Mouse (Mus musculus): ENCODE results near the gene Crybb1. TPM values are rescaled to one million over a fixed set of nuclear protein-coding genes. Genes with fewer than 3 reads are reported as not detected.
A peak's percentile ranks its signal among the peaks of the same experiment; 100 is the strongest.

The Crybb1 gene
- polyA plus RNA-seq, 1 experiment from 2014 or later, result 0.40 TPM

DNA sequence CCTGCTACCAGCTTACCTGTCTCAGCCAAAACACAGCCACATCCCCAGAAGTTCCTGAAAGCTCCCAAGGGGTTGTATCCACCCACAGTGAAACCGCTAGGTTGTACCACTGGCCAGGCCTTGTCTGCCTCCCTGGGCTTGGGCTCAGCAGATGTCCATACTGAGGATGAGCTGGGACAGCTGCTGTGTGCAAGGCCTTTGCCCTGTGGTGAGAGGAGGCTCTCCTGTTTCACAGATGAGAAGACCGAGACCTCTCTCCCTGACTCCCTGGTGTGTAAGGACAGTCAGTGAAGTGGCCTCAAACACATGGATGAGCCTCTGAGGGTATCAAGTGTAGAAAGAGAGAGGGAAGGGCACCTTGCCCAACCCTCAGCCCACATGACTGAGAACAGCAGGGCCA lies 32.0 kb downstream of the Crybb1 start:
- Histone ChIP-seq H3K9me3 (replicated peaks) (no peaks in the 10 kb centered on the region), H3K9ac (no peak overlapping the region), H3K36me3 (replicated peaks) (peaks cover 3% of the 10 kb centered on the region), H3K27me3 (no peaks in the 10 kb centered on the region), H3K4me2 (0 out of 2 replicates have a peak overlapping the region, but pooled peaks have one; percentile 25), H3K4me1 (replicated peaks) (peaks cover 95% of the 10 kb centered on the region), H3K4me3 (replicated peaks) (no peak overlapping the region), H3K27ac (replicated peaks) (peak overlapping the region; percentile 61)
- 56% methylated on average over 2 of the region's 2 CpGs for WGBS (ENCODE audit: insufficient replicate concordance)
- ATAC-seq (ENCODE audit: insufficient read depth), result no peak

DNA sequence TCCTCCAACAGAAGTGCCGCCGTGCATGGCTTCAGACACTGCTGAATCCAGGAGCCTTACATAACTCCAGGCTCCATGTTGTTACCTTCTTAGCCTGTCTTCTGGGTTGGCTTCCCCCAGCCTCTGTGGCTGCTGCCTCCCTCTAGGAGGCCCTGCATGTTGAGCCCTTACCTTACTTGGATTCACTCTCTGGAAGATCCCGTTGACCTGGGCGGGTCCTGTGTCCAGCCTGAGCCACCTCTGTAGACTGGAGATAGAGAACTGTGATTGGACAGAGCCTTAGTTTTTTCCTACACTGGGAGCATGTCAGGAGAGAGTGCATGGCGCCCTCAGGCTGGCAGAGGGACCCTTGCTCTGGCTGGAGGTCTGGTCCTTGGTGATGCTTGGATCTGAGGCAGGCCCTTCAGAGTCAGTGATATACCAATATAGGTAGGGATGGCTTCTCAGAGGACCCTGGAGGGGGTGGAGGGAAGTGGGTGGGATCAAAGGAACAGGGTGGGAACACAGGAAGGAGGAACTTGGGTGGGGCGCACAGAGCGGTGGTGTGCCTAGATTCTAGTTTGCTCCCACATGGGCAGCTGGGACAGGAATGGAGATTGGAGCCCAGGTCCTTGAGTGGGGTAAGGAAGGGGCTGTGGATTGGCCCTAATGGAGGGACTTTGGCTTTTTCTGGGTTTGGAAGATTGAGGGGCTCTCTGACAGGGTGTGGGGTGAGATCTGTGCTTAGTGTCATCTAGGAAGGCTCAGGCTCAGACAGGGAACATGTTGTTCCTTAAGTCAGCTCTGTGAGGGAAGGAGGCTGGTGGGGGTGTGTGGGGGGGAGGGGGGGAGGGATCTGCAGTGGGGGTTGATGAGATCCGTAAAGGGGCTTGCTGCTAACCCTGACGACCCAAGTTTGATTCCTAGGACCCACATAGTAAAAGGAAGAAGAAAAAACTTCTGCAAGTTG lies 32.9 kb downstream of the Crybb1 start:
- H3K27me3 ChIP-seq, result no peaks in the 10 kb centered on the region
- H3K27ac ChIP-seq (replicated peaks), result peak overlapping the region; percentile 61; the same call in 1 of the 2 replicates
- no peaks in the 10 kb centered on the region for H3K9me3 ChIP-seq (replicated peaks)
- no peak overlapping the region for H3K9ac ChIP-seq
- H3K36me3 ChIP-seq (replicated peaks), result peaks cover 3% of the 10 kb centered on the region
- H3K4me3 ChIP-seq (replicated peaks), result no peak overlapping the region
- no peak for ATAC-seq (ENCODE audit: insufficient read depth)
- peaks cover 95% of the 10 kb centered on the region for H3K4me1 ChIP-seq (replicated peaks)
- H3K4me2 ChIP-seq, result no peak overlapping the region
- 66% methylated on average over 9 of the region's 9 CpGs for WGBS (ENCODE audit: insufficient replicate concordance)

DNA sequence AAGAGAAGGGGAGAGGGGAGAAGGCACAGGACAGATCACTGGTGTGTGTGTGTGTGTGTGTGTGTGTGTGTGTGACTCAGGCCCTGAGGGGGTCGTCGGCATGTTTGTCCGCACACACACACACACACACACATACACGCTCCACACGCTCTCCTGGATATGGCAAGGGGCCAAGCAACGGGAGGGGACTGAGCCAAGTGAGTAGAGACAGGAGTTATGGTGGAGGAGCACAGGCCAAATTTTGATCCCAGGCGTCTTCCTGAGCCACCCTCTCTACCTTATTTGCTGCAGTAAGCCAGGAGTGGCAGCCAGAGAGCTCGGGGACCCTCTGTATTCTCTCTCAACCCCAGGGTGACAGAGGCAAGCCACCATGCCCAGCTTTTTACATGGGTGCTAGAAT lies 33.6 kb downstream of the Crybb1 start:
- peaks cover 3% of the 10 kb centered on the region for H3K36me3 ChIP-seq (replicated peaks)
- WGBS (ENCODE audit: insufficient replicate concordance), result 64% methylated on average over 8 of the region's 8 CpGs
- H3K4me2 ChIP-seq, result no peak overlapping the region
- H3K4me1 ChIP-seq (replicated peaks), result peaks cover 95% of the 10 kb centered on the region
- ATAC-seq (ENCODE audit: insufficient read depth), result no peak
- no peak overlapping the region for H3K27ac ChIP-seq (replicated peaks)
- no peak overlapping the region for H3K9ac ChIP-seq
- H3K4me3 ChIP-seq (replicated peaks), result no peak overlapping the region
- H3K9me3 ChIP-seq (replicated peaks), result no peaks in the 10 kb centered on the region
- no peaks in the 10 kb centered on the region for H3K27me3 ChIP-seq

DNA sequence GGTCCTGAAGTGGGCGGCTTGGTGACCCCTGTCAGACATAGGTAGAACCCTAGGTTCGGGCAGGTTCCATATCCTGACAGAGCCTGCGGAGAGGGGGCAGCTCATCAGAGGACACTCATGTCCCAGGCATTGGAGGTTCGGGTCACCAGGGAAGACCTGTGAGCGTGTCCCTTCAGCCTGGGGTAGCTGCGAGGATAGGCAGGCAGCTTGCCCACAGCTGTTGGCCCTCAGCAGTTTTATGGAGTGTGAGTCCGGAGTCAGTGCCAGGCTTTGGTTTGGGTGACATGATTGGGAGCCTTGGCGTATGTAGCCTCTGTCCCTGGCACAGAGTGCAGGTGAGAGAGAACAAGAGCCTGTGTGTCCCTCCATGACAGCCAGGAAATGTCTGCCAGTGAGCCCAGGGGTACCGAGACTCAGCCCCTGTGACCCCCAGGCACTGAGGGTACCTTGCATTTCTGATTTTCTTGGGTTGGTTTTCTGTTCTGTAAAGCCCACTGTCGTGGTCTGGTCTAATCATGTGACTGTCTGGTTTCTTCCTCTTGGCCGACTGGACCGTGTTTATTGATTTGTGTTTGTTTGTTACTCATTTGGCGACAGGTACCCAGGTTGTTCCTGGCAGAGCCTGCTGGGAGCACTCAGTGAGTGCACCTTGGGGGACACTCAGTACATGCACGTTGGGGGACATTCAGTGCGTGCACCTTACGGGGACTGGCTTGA lies 34.4 kb downstream of the Crybb1 start:
- Histone ChIP-seq H3K27me3 (no peaks in the 10 kb centered on the region), H3K36me3 (replicated peaks) (peaks cover 3% of the 10 kb centered on the region), H3K4me2 (no peak overlapping the region), H3K27ac (replicated peaks) (no peak overlapping the region), H3K4me3 (replicated peaks) (no peak overlapping the region), H3K9ac (no peak overlapping the region), H3K9me3 (replicated peaks) (no peaks in the 10 kb centered on the region), H3K4me1 (replicated peaks) (peaks cover 95% of the 10 kb centered on the region)
- 61% methylated on average over 16 of the region's 16 CpGs for WGBS (ENCODE audit: insufficient replicate concordance)
- ATAC-seq (ENCODE audit: insufficient read depth), result no peak

DNA sequence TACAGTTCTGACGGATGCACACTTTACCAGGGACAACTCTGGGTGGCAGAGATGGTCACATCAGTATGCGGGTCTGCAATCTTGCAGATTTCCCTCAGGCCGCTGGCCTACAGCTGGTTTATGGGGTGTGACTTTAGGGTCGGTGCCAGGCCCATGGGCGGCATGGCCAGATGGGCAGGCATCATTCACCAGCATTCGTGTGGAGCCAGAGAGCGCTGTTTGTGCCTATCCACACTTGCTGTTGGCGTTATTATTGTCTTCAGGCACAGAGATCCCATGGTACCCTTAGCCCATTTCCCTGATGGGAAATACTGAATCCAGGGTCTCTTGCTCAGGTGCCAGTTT lies 34.9 kb downstream of the Crybb1 start:
- peaks cover 95% of the 10 kb centered on the region for H3K4me1 ChIP-seq (replicated peaks)
- peaks cover 3% of the 10 kb centered on the region; the same call in 1 of the 2 replicates for H3K36me3 ChIP-seq (replicated peaks)
- no peak overlapping the region for H3K9ac ChIP-seq
- no peak overlapping the region for H3K4me3 ChIP-seq (replicated peaks)
- no peak overlapping the region for H3K4me2 ChIP-seq
- H3K27me3 ChIP-seq, result no peaks in the 10 kb centered on the region
- H3K27ac ChIP-seq (replicated peaks), result no peak overlapping the region
- WGBS (ENCODE audit: insufficient replicate concordance), result 77% methylated on average over 8 of the region's 8 CpGs
- H3K9me3 ChIP-seq (replicated peaks), result no peaks in the 10 kb centered on the region
- ATAC-seq (ENCODE audit: insufficient read depth), result no peak

DNA sequence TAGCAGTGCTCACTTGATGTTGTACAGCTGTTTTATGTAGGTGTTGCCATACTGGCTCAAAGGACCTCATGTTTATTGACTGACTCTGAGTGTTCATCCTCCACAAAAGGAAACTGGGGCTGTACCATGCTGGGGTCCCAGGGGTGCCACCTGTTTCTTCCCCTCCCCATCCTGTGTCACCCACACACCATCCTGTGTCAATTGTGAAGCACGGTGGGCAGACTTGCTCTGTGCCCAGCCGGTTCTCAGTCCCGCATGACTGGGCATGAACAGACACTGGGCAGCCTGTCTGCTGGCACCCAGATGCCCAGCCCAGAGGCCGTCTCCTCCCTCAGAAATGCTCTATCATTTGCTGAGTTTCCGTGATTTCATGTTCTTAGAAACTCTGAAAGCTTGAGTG lies 36.3 kb downstream of the Crybb1 start:
- Histone ChIP-seq H3K36me3 (replicated peaks) (no peaks in the 10 kb centered on the region), H3K9ac (no peak overlapping the region), H3K4me1 (replicated peaks) (peaks cover 96% of the 10 kb centered on the region), H3K4me3 (replicated peaks) (no peak overlapping the region), H3K9me3 (replicated peaks) (no peaks in the 10 kb centered on the region), H3K27me3 (no peaks in the 10 kb centered on the region), H3K27ac (replicated peaks) (no peak overlapping the region), H3K4me2 (no peak overlapping the region)
- WGBS (ENCODE audit: insufficient replicate concordance), result 74% methylated on average over 5 of the region's 5 CpGs
- ATAC-seq (ENCODE audit: insufficient read depth), result no peak

DNA sequence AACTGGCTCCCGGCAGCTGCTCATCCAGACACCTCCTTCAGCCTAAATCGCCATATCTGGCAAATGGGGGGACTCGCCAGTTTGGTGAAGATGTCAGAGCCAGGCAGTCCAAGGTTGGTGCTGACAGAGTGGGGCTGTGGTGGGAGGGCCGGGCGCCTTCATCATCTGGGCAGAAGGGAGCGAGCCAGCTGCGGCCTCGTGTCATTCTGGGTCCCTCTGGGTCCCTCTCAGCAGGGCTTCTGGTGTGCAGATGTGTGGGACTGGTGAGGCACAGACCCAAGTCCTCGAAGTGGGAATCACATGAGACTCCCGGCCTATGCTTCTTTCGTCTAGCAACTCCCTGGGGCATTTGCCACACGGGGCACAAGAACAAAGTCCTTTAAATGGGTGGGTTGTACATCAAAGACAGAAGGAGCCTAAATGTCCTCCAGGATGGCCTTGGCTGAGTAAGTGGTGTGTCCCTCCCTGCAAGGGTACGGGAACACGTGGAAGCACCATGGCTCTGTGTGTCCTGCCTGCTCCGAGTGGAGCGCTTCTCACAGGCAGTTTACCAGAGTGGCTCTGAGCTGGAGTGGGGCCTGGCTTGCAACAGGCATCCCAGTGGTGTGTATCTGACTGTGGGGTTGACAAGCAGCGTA lies 36.8 kb downstream of the Crybb1 start:
- Histone ChIP-seq H3K36me3 (replicated peaks) (no peaks in the 10 kb centered on the region), H3K9ac (no peak overlapping the region), H3K27me3 (no peaks in the 10 kb centered on the region), H3K4me2 (no peak overlapping the region), H3K27ac (replicated peaks) (no peak overlapping the region), H3K4me3 (replicated peaks) (no peak overlapping the region), H3K4me1 (replicated peaks) (peaks cover 96% of the 10 kb centered on the region), H3K9me3 (replicated peaks) (no peaks in the 10 kb centered on the region)
- no peak for ATAC-seq (ENCODE audit: insufficient read depth)
- 77% methylated on average over 17 of the region's 17 CpGs for WGBS (ENCODE audit: insufficient replicate concordance)

DNA sequence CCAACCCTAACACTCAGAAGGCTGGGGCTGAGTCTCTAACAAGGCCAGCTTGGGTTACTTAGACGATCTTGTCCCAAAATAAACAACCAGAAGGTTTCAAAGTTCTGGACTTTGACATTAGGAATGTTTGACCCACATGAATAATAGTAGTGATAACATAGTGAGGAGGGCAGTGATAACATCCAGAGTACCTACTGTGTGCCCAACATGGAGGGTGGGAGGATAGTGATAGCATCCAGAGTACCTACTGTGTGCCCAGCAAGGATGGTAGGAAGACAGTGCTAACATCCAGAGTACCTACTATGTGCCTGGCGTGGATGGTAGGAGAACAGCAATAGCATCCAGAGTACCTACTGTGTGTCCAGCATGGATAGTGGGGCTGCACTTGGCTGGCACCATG lies 38.2 kb downstream of the Crybb1 start:
- WGBS (ENCODE audit: insufficient replicate concordance), result 53% methylated on average over 2 of the region's 2 CpGs
- peaks cover 96% of the 10 kb centered on the region for H3K4me1 ChIP-seq (replicated peaks)

DNA sequence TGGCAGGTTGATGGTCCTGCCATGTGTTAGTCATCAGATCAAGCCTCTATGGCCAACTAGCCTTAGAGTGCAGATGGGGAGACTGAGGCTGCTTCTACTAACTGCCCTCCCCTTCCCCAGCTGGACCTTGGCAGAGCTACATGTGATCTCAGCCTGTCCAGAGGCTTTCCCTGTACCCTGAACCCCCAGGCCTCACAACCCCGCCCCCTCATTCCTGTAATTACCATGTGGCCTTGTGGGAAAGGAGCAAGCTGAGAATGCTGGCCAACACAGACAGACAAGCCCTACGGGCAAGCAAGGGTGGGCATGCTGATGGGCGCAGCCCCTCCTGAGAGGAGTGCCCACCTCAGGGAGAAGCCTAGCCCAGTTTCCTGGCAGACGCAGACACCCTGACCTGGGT lies 39.1 kb downstream of the Crybb1 start:
- Histone ChIP-seq H3K27ac (replicated peaks) (peak overlapping the region; percentile 73), H3K9ac (no peak overlapping the region), H3K9me3 (replicated peaks) (no peaks in the 10 kb centered on the region), H3K27me3 (no peaks in the 10 kb centered on the region), H3K4me3 (replicated peaks) (no peak overlapping the region), H3K4me1 (replicated peaks) (peaks cover 98% of the 10 kb centered on the region), H3K36me3 (replicated peaks) (no peaks in the 10 kb centered on the region), H3K4me2 (peak overlapping the region; percentile 18; the same call in 1 of the 2 replicates)
- no peak for ATAC-seq (ENCODE audit: insufficient read depth)
- WGBS (ENCODE audit: insufficient replicate concordance), result 58% methylated on average over 4 of the region's 4 CpGs

More for the DNA sequence above, 38.2 kb downstream of the Crybb1 start:
- Histone ChIP-seq H3K27me3 (no peaks in the 10 kb centered on the region), H3K36me3 (replicated peaks) (no peaks in the 10 kb centered on the region), H3K4me3 (replicated peaks) (no peak overlapping the region), H3K4me2 (no peak overlapping the region), H3K27ac (replicated peaks) (0 out of 2 replicates have a peak overlapping the region, but pooled peaks have one; percentile 73), H3K9ac (no peak overlapping the region), H3K9me3 (replicated peaks) (no peaks in the 10 kb centered on the region)
- no peak for ATAC-seq (ENCODE audit: insufficient read depth)

DNA sequence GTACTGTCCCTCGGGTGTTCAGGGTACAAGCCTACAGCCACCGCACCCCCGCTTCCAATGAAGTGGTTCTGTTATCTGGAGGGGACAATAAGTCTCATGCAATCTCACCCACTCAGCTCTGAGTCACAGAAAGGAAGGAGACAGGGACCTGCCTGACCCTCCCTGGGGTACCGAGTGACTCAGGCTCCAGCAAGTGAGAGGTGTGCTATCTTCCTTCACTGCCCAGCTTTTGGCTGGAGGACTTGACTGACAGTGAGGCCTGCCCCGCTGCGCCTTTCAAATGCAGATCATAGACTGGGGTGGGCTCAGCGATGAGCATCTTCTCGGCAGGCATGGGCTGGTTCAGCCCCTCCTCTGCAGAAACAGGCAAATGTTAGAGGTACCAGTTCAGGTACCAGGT lies 39.5 kb downstream of the Crybb1 start:
- H3K27ac ChIP-seq (replicated peaks), result peak overlapping the region; percentile 73; the same call in 1 of the 2 replicates
- 33% methylated on average over 8 of the region's 8 CpGs for WGBS (ENCODE audit: insufficient replicate concordance)
- H3K4me2 ChIP-seq, result no peak overlapping the region
- H3K27me3 ChIP-seq, result no peaks in the 10 kb centered on the region
- no peak overlapping the region for H3K4me3 ChIP-seq (replicated peaks)
- no peaks in the 10 kb centered on the region for H3K9me3 ChIP-seq (replicated peaks)
- peaks cover 97% of the 10 kb centered on the region for H3K4me1 ChIP-seq (replicated peaks)
- peak; percentile 9; the same call in 1 of the 2 replicates for ATAC-seq (ENCODE audit: insufficient read depth)
- H3K9ac ChIP-seq, result no peak overlapping the region
- no peaks in the 10 kb centered on the region for H3K36me3 ChIP-seq (replicated peaks)

DNA sequence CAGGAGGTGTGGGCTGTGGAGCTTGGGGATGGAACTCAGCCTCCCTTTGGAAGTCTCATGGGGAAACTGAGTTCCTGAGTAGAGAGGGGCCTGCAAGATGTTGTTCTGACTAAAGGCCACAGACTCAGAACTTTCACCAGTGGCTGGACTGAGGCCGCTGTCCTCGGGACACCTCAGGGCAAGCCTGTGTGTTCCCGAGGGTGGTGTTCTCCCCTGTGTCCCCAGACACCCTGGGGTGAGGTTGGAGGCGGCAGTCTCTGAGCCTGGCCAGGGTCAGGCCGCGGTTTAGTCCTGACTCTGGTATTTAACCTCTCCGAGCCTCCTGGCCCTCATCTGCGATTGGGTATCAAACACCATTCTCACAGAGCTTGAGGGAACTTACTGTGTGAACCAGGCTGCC lies 39.9 kb downstream of the Crybb1 start:
- peaks cover 97% of the 10 kb centered on the region for H3K4me1 ChIP-seq (replicated peaks)
- ATAC-seq (ENCODE audit: insufficient read depth), result no peak
- no peak overlapping the region for H3K4me2 ChIP-seq
- no peaks in the 10 kb centered on the region for H3K27me3 ChIP-seq
- H3K27ac ChIP-seq (replicated peaks), result peak overlapping the region; percentile 73; the same call in 1 of the 2 replicates
- 62% methylated on average over 8 of the region's 8 CpGs for WGBS (ENCODE audit: insufficient replicate concordance)
- H3K9me3 ChIP-seq (replicated peaks), result no peaks in the 10 kb centered on the region
- no peaks in the 10 kb centered on the region for H3K36me3 ChIP-seq (replicated peaks)
- H3K4me3 ChIP-seq (replicated peaks), result no peak overlapping the region
- H3K9ac ChIP-seq, result no peak overlapping the region

Data from liver, embryonic 15.5 days (tissue).